Mouse (Mus musculus): Measurements from ENCODE around the gene Atp1a2. TPM values are rescaled to one million over a fixed set of nuclear protein-coding genes. Genes with fewer than 3 reads are reported as not detected.

Atp1a2 gene
- polyA plus RNA-seq, 1 experiment from 2014 or later, result 17.6 TPM

DNA sequence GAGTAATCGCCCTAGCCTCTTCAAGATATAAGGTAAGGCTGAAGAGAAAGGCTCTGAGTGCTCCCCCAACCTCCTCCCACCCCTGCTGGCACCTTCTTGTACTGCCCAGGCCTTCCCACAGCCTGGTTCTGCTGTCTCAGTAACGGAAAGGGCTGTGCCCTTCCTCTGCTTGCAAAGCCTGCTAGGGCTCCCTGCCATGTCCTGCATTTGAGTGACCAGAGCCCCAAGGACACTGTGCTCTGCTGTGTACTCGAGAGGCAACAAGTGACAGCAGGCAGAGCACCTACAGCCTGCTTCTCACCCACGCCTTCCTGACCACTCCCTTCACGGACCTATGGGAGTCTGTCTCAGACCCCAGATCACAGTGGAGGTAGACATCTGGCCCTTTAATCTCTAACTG lies 2.4 kb upstream of the Atp1a2 start:
- no peak for ATAC-seq
- H3K36me3 ChIP-seq (ENCODE audit: poor library complexity, severe bottlenecking), result no peaks in the 10 kb centered on the region
- no peak overlapping the region for H3K4me2 ChIP-seq
- 74% methylated on average over 5 of the region's 5 CpGs for WGBS
- H3K27ac ChIP-seq, result no peak overlapping the region
- no peaks in the 10 kb centered on the region for H3K27me3 ChIP-seq
- H3K4me3 ChIP-seq, result no peak overlapping the region
- no peak overlapping the region for H3K9ac ChIP-seq
- peaks cover 55% of the 10 kb centered on the region for H3K4me1 ChIP-seq
- H3K9me3 ChIP-seq (replicated peaks), result no peaks in the 10 kb centered on the region

- Histone ChIP-seq H3K4me1 (peaks cover 63% of the 10 kb centered on the region), H3K4me2 (no peak overlapping the region), H3K27ac (no peak overlapping the region), H3K4me3 (no peak overlapping the region), H3K27me3 (no peaks in the 10 kb centered on the region), H3K36me3 (ENCODE audit: poor library complexity, severe bottlenecking) (no peaks in the 10 kb centered on the region), H3K9ac (no peak overlapping the region), H3K9me3 (replicated peaks) (no peaks in the 10 kb centered on the region)
- WGBS, result 73% methylated on average over 7 of the region's 7 CpGs
- ATAC-seq, result no peak
Observed at GRCm38 (mm10) chr1:172299528-172299927, 1.7 kb upstream of the Atp1a2 start.

GRCm38 (mm10) chr1:172296816-172297510 lies 901 bp downstream of the Atp1a2 start:
- peak overlapping the region; percentile 46 for H3K4me2 ChIP-seq
- no peaks in the 10 kb centered on the region for H3K9me3 ChIP-seq (replicated peaks)
- no peaks in the 10 kb centered on the region for H3K36me3 ChIP-seq (ENCODE audit: poor library complexity, severe bottlenecking)
- H3K27ac ChIP-seq, result peak overlapping the region; percentile 73
- ATAC-seq, result no peak
- peak overlapping the region; percentile 27 for H3K4me3 ChIP-seq
- no peaks in the 10 kb centered on the region for H3K27me3 ChIP-seq
- WGBS, result 79% methylated on average over 6 of the region's 6 CpGs
- H3K9ac ChIP-seq, result peak overlapping the region; percentile 45
- H3K4me1 ChIP-seq, result peaks cover 60% of the 10 kb centered on the region

- ATAC-seq, result peak; percentile 84
- no peaks in the 10 kb centered on the region for H3K9me3 ChIP-seq (replicated peaks)
- peaks cover 3% of the 10 kb centered on the region; the same call in 1 of the 2 replicates for H3K36me3 ChIP-seq (ENCODE audit: poor library complexity, severe bottlenecking)
- no peak overlapping the region for H3K4me3 ChIP-seq
- peak overlapping the region; percentile 46 for H3K4me2 ChIP-seq
- H3K9ac ChIP-seq, result no peak overlapping the region
- H3K27ac ChIP-seq, result peak overlapping the region; percentile 73
- 29% methylated on average over 4 of the region's 4 CpGs for WGBS
- H3K4me1 ChIP-seq, result peaks cover 49% of the 10 kb centered on the region
- no peaks in the 10 kb centered on the region for H3K27me3 ChIP-seq
Observed at GRCm38 (mm10) chr1:172295751-172296197, 2.1 kb downstream of the Atp1a2 start.

GRCm38 (mm10) chr1:172293449-172293848 lies 4.4 kb downstream of the Atp1a2 start:
- Histone ChIP-seq H3K27ac (no peak overlapping the region), H3K4me3 (no peak overlapping the region), H3K27me3 (no peaks in the 10 kb centered on the region), H3K4me2 (no peak overlapping the region), H3K4me1 (peaks cover 43% of the 10 kb centered on the region), H3K9ac (no peak overlapping the region), H3K9me3 (replicated peaks) (no peaks in the 10 kb centered on the region), H3K36me3 (ENCODE audit: poor library complexity, severe bottlenecking) (peaks cover 3% of the 10 kb centered on the region; the same call in 1 of the 2 replicates)
- no peak for ATAC-seq
- WGBS, result 92% methylated on average over 11 of the region's 11 CpGs

DNA sequence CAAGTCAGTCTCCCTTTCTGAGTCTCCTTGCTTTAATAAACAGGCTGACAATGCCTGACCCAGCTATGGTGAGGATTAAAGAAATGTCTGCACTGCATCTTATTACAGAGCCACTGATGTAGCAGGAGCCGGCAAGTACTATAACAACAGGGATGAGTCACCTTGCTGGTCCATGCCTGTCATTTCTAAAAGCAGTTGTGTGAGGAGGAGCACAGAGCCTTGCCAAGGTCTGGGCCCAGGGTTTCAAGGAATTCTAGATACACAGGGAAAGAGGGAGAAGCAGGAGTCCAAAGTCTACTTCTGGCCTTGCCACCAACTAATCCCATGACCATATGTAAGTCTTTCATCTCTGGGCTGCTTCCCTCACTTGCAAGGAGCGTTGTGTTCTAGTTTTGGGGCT lies 5.0 kb downstream of the Atp1a2 start:
- H3K4me2 ChIP-seq, result no peak overlapping the region
- 90% methylated on average over 2 of the region's 2 CpGs for WGBS

DNA sequence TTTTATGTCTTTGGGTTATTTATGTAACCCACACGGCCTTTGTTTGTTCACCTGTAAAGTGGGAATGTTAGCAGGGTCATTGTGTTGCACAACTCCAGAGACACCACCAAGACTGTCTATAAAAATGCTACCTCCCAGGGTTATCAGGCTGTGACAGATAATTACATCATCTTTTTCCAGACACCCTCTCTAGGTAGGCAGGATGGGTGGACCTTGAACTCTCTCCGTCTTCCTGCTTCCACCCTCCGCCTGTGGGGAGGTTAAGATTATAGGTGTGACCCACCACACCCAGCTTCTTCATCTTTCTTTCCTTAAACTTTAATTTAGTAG lies 8.3 kb downstream of the Atp1a2 start:
- H3K27ac ChIP-seq, result no peak overlapping the region
- WGBS, result 98% methylated on average over 3 of the region's 3 CpGs
- H3K4me1 ChIP-seq, result peaks cover 5% of the 10 kb centered on the region
- peaks cover 7% of the 10 kb centered on the region for H3K36me3 ChIP-seq (ENCODE audit: poor library complexity, severe bottlenecking)
- H3K4me2 ChIP-seq, result no peak overlapping the region
- no peaks in the 10 kb centered on the region for H3K9me3 ChIP-seq (replicated peaks)
- H3K27me3 ChIP-seq, result no peaks in the 10 kb centered on the region
- H3K9ac ChIP-seq, result no peak overlapping the region
- no peak for ATAC-seq
- no peak overlapping the region for H3K4me3 ChIP-seq

More for the DNA sequence above, 5.0 kb downstream of the Atp1a2 start:
- no peak overlapping the region for H3K27ac ChIP-seq
- no peaks in the 10 kb centered on the region for H3K27me3 ChIP-seq
- ATAC-seq, result no peak
- H3K9me3 ChIP-seq (replicated peaks), result no peaks in the 10 kb centered on the region
- H3K9ac ChIP-seq, result no peak overlapping the region
- H3K36me3 ChIP-seq (ENCODE audit: poor library complexity, severe bottlenecking), result peaks cover 3% of the 10 kb centered on the region; the same call in 1 of the 2 replicates
- H3K4me1 ChIP-seq, result peaks cover 38% of the 10 kb centered on the region
- no peak overlapping the region for H3K4me3 ChIP-seq

DNA sequence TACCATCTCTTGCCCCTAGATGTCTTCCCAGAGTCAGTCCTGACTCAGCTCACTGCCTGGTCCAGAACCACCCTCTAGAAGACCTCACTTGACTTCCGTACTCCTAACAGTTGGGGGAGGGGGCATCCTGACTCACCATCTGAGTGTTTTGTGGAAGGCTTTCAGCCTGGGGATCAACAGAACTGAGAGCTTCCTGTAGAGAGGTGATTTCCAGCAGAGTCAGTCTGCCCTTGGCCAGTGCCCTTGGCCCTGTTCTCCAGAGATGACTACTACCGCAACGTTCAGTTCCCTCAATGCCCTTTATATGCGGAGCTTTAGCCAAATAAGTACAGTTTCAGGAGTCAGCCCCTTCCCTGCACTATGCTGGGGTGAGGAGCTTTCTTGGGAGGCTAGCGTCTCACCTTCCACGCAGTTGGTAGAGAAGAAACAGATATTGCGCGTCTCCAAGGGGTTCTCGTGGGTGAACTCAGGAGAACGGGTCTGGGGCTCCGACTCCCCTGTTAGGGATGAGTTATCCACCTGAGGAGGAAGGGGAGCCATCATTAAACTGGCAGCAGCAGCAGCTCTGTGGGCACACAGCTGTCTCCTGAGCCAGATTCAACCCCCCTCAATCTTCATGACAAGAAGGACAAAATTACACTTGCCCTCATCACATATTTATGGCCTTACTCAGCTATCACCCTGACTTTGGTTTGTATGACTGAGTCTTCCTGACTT lies 8.8 kb downstream of the Atp1a2 start:
- H3K27me3 ChIP-seq, result no peaks in the 10 kb centered on the region
- no peak overlapping the region for H3K4me2 ChIP-seq
- ATAC-seq, result no peak
- H3K27ac ChIP-seq, result no peak overlapping the region
- no peak overlapping the region for H3K4me3 ChIP-seq
- peaks cover 11% of the 10 kb centered on the region for H3K36me3 ChIP-seq (ENCODE audit: poor library complexity, severe bottlenecking)
- WGBS, result 93% methylated on average over 11 of the region's 11 CpGs
- H3K9me3 ChIP-seq (replicated peaks), result no peaks in the 10 kb centered on the region
- H3K9ac ChIP-seq, result no peak overlapping the region
- 0 out of 2 replicates have a peak, but pooled peaks cover under 1% of the 10 kb centered on the region for H3K4me1 ChIP-seq

- H3K36me3 ChIP-seq (ENCODE audit: poor library complexity, severe bottlenecking), result peaks cover 13% of the 10 kb centered on the region
- H3K27me3 ChIP-seq, result no peaks in the 10 kb centered on the region
- no peak overlapping the region for H3K27ac ChIP-seq
- no peak overlapping the region for H3K4me3 ChIP-seq
- no peaks in the 10 kb centered on the region for H3K9me3 ChIP-seq (replicated peaks)
- no peaks in the 10 kb centered on the region for H3K4me1 ChIP-seq
- H3K9ac ChIP-seq, result no peak overlapping the region
- no peak for ATAC-seq
- no peak overlapping the region for H3K4me2 ChIP-seq
- 94% methylated on average over 5 of the region's 5 CpGs for WGBS
Observed at GRCm38 (mm10) chr1:172286740-172287139, 11.1 kb downstream of the Atp1a2 start.

DNA sequence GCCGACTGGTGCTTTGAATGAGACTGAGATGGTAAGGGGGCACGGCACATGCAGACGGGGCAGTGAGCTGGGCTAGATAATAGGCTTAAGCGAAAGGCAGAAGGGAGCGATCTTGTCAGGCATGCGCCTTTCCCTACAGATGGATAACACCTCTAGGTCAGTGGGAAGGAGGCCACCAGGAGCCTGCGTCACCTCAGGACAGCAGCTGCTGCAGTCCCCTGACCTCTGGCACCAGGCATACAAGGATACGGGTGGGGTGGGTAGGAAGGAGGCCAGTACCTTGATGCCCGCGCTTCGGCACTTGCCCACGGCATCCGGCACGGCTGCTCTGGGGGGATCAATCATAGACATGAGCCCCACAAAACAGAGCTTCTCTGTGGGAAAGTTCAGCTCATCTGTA lies 13.6 kb downstream of the Atp1a2 start:
- no peak for ATAC-seq
- whole genome bisulfite sequencing, result 97% methylated on average over 14 of the region's 14 CpGs

DNA sequence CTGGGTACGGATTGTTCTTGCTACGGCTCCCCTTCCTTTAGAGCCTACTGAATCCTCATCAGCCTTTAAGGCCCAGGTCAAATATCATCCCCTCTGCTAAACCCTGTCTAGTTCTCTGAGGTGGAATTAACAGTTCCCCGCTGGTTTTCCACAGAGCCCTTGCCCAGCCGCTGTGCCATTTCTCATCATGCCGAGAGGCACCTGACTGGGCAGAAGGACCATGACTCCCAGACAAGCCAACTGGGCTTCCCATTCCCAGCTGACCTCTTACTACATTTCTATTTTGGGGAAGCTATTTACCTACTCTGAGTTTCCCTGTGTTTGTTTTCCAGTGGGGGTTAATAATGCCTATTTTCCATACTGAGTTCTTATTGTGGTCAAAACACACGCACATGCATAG lies 14.8 kb downstream of the Atp1a2 start:
- Histone ChIP-seq H3K4me3 (no peak overlapping the region), H3K9me3 (replicated peaks) (no peaks in the 10 kb centered on the region), H3K36me3 (ENCODE audit: poor library complexity, severe bottlenecking) (peaks cover 9% of the 10 kb centered on the region), H3K4me2 (no peak overlapping the region), H3K27me3 (no peaks in the 10 kb centered on the region), H3K4me1 (no peaks in the 10 kb centered on the region), H3K9ac (no peak overlapping the region), H3K27ac (no peak overlapping the region)
- ATAC-seq, result no peak
- WGBS, result 87% methylated on average over 6 of the region's 6 CpGs

More for the DNA sequence above, 13.6 kb downstream of the Atp1a2 start:
- Histone ChIP-seq H3K27me3 (no peaks in the 10 kb centered on the region), H3K9ac (no peak overlapping the region), H3K4me2 (no peak overlapping the region), H3K27ac (no peak overlapping the region), H3K4me3 (no peak overlapping the region), H3K36me3 (ENCODE audit: poor library complexity, severe bottlenecking) (peaks cover 9% of the 10 kb centered on the region), H3K9me3 (replicated peaks) (no peaks in the 10 kb centered on the region), H3K4me1 (no peaks in the 10 kb centered on the region)

GRCm38 (mm10) chr1:172281522-172282254 lies 16.2 kb downstream of the Atp1a2 start:
- no peaks in the 10 kb centered on the region for H3K9me3 ChIP-seq (replicated peaks)
- no peaks in the 10 kb centered on the region for H3K27me3 ChIP-seq
- no peaks in the 10 kb centered on the region for H3K4me1 ChIP-seq
- ATAC-seq, result no peak
- no peak overlapping the region for H3K27ac ChIP-seq
- no peak overlapping the region for H3K9ac ChIP-seq
- no peak overlapping the region for H3K4me2 ChIP-seq
- H3K36me3 ChIP-seq (ENCODE audit: poor library complexity, severe bottlenecking), result peaks cover 9% of the 10 kb centered on the region
- 79% methylated on average over 10 of the region's 10 CpGs for WGBS
- no peak overlapping the region for H3K4me3 ChIP-seq

All from forebrain, embryonic 13.5 days (tissue).